Mouse (Mus musculus): Measurements from ENCODE around the gene Zfhx3.

The Zfhx3 gene

GRCm38 (mm10) chr8:108724818-108725506, 782.5 kb downstream of the Zfhx3 start:
- no peak for DNase-seq

- DNase-seq, result no peak
Measured at GRCm38 (mm10) chr8:108725631-108726030, 783.2 kb downstream of the Zfhx3 start.

GRCm38 (mm10) chr8:108726541-108727241, 784.2 kb downstream of the Zfhx3 start:
- DNase-seq, result peak in 1 of 2 experiments; percentile 47

GRCm38 (mm10) chr8:108729169-108729568, 786.7 kb downstream of the Zfhx3 start:
- DNase-seq, result no peak

GRCm38 (mm10) chr8:108729667-108730329, 787.4 kb downstream of the Zfhx3 start:
- DNase-seq, result no peak

- DNase-seq, result no peak
Measured at GRCm38 (mm10) chr8:108730907-108731440, 788.5 kb downstream of the Zfhx3 start.

- peak in 1 of 2 experiments; percentile 37 for DNase-seq
Measured at GRCm38 (mm10) chr8:108732500-108732899, 790.1 kb downstream of the Zfhx3 start.

GRCm38 (mm10) chr8:108733385-108733784, 790.9 kb downstream of the Zfhx3 start:
- DNase-seq, result no peak

- DNase-seq, result peak; percentile 59 to 67
Measured at GRCm38 (mm10) chr8:108736442-108736841, 794.0 kb downstream of the Zfhx3 start.

GRCm38 (mm10) chr8:108738179-108738578, 795.7 kb downstream of the Zfhx3 start:
- no peak for DNase-seq

- DNase-seq, result no peak
Measured at GRCm38 (mm10) chr8:108739517-108739916, 797.1 kb downstream of the Zfhx3 start.

GRCm38 (mm10) chr8:108740443-108740842, 798.0 kb downstream of the Zfhx3 start:
- no peak for DNase-seq

GRCm38 (mm10) chr8:108741651-108742050, 799.2 kb downstream of the Zfhx3 start:
- no peak for DNase-seq

GRCm38 (mm10) chr8:108742465-108742864, 800.0 kb downstream of the Zfhx3 start:
- no peak for DNase-seq

GRCm38 (mm10) chr8:108743238-108743637, 800.8 kb downstream of the Zfhx3 start:
- no peak for DNase-seq

- no peak for DNase-seq
Measured at GRCm38 (mm10) chr8:108745551-108745950, 803.1 kb downstream of the Zfhx3 start.

- no peak for DNase-seq
Measured at GRCm38 (mm10) chr8:108748095-108748494, 805.7 kb downstream of the Zfhx3 start.

GRCm38 (mm10) chr8:108748851-108749376, 806.5 kb downstream of the Zfhx3 start:
- peak in 1 of 2 experiments; percentile 46 for DNase-seq

- no peak for DNase-seq
Measured at GRCm38 (mm10) chr8:108750806-108751205, 808.4 kb downstream of the Zfhx3 start.

GRCm38 (mm10) chr8:108754556-108754955, 812.1 kb downstream of the Zfhx3 start:
- no peak for DNase-seq

GRCm38 (mm10) chr8:108755400-108756325, 813.2 kb downstream of the Zfhx3 start:
- DNase-seq, result peak in 1 of 2 experiments; percentile 36
